Mouse (Mus musculus): ENCODE results near the gene Idua. TPM values are rescaled to one million over a fixed set of nuclear protein-coding genes. Genes with fewer than 3 reads are reported as not detected.

Idua gene
- polyA plus RNA-seq, 1 experiment from 2014 or later, result 11.9 TPM

- peaks cover 53% of the 10 kb centered on the region for H3K4me1 ChIP-seq (ENCODE audit: control insufficient read depth, insufficient read depth, low read length)
- H3K27ac ChIP-seq (ENCODE audit: low read length), result peak overlapping the region; percentile 60
- H3K9me3 ChIP-seq (ENCODE audit: control insufficient read depth, low read length), result no peaks in the 10 kb centered on the region
- H3K4me3 ChIP-seq (ENCODE audit: low read length), result peak overlapping the region; percentile 88
- no peaks in the 10 kb centered on the region for H3K27me3 ChIP-seq (replicated peaks; ENCODE audit: control insufficient read depth, insufficient read depth, low read length)
- peak overlapping the region; percentile 86 for H3K4me2 ChIP-seq (ENCODE audit: low read depth, low read length)
- under 1% methylated on average over 79 of the region's 99 CpGs for WGBS
- peak overlapping the region; percentile 85 for H3K9ac ChIP-seq (ENCODE audit: low read depth, low read length)
- ATAC-seq, result peak; percentile 65
- H3K36me3 ChIP-seq (ENCODE audit: control insufficient read depth, insufficient read depth, low read length), result no peaks in the 10 kb centered on the region
Measured at GRCm38 (mm10) chr5:108694352-108695261, 34.5 kb downstream of the Idua start.

GRCm38 (mm10) chr5:108695861-108696260, 35.7 kb downstream of the Idua start:
- 0 out of 2 replicates have a peak overlapping the region, but pooled peaks have one; percentile 86 for H3K4me2 ChIP-seq (ENCODE audit: low read depth, low read length)
- no peak overlapping the region for H3K4me3 ChIP-seq (ENCODE audit: low read length)
- no peak for ATAC-seq
- H3K9me3 ChIP-seq (ENCODE audit: control insufficient read depth, low read length), result no peaks in the 10 kb centered on the region
- no peaks in the 10 kb centered on the region for H3K36me3 ChIP-seq (ENCODE audit: control insufficient read depth, insufficient read depth, low read length)
- H3K27me3 ChIP-seq (replicated peaks; ENCODE audit: control insufficient read depth, insufficient read depth, low read length), result no peaks in the 10 kb centered on the region
- 96% methylated on average over 12 of the region's 12 CpGs for WGBS
- H3K9ac ChIP-seq (ENCODE audit: low read depth, low read length), result no peak overlapping the region
- H3K4me1 ChIP-seq (ENCODE audit: control insufficient read depth, insufficient read depth, low read length), result peaks cover 62% of the 10 kb centered on the region
- H3K27ac ChIP-seq (ENCODE audit: low read length), result no peak overlapping the region

- Histone ChIP-seq H3K4me3 (ENCODE audit: low read length) (no peak overlapping the region), H3K27me3 (replicated peaks; ENCODE audit: control insufficient read depth, insufficient read depth, low read length) (no peaks in the 10 kb centered on the region), H3K4me2 (ENCODE audit: low read depth, low read length) (no peak overlapping the region), H3K9me3 (ENCODE audit: control insufficient read depth, low read length) (no peaks in the 10 kb centered on the region), H3K9ac (ENCODE audit: low read depth, low read length) (no peak overlapping the region), H3K27ac (ENCODE audit: low read length) (no peak overlapping the region), H3K4me1 (ENCODE audit: control insufficient read depth, insufficient read depth, low read length) (peaks cover 65% of the 10 kb centered on the region), H3K36me3 (ENCODE audit: control insufficient read depth, insufficient read depth, low read length) (no peaks in the 10 kb centered on the region)
- no peak for ATAC-seq
- WGBS, result 87% methylated on average over 3 of the region's 3 CpGs
Measured at GRCm38 (mm10) chr5:108696542-108696941, 36.4 kb downstream of the Idua start.

GRCm38 (mm10) chr5:108697341-108697753, 37.2 kb downstream of the Idua start:
- H3K27me3 ChIP-seq (replicated peaks; ENCODE audit: control insufficient read depth, insufficient read depth, low read length), result no peaks in the 10 kb centered on the region
- H3K9ac ChIP-seq (ENCODE audit: low read depth, low read length), result peak overlapping the region; percentile 41; the same call in 1 of the 2 replicates
- H3K4me2 ChIP-seq (ENCODE audit: low read depth, low read length), result no peak overlapping the region
- WGBS, result 34% methylated on average over 4 of the region's 4 CpGs
- no peak for ATAC-seq
- peaks cover 61% of the 10 kb centered on the region for H3K4me1 ChIP-seq (ENCODE audit: control insufficient read depth, insufficient read depth, low read length)
- no peaks in the 10 kb centered on the region for H3K36me3 ChIP-seq (ENCODE audit: control insufficient read depth, insufficient read depth, low read length)
- H3K4me3 ChIP-seq (ENCODE audit: low read length), result no peak overlapping the region
- peak overlapping the region; percentile 49; the same call in 1 of the 2 replicates for H3K27ac ChIP-seq (ENCODE audit: low read length)
- H3K9me3 ChIP-seq (ENCODE audit: control insufficient read depth, low read length), result no peaks in the 10 kb centered on the region

- Histone ChIP-seq H3K4me3 (ENCODE audit: low read length) (no peak overlapping the region), H3K27me3 (replicated peaks; ENCODE audit: control insufficient read depth, insufficient read depth, low read length) (no peaks in the 10 kb centered on the region), H3K27ac (ENCODE audit: low read length) (peak overlapping the region; percentile 42), H3K4me2 (ENCODE audit: low read depth, low read length) (no peak overlapping the region), H3K9me3 (ENCODE audit: control insufficient read depth, low read length) (no peaks in the 10 kb centered on the region), H3K36me3 (ENCODE audit: control insufficient read depth, insufficient read depth, low read length) (no peaks in the 10 kb centered on the region), H3K9ac (ENCODE audit: low read depth, low read length) (no peak overlapping the region), H3K4me1 (ENCODE audit: control insufficient read depth, insufficient read depth, low read length) (peaks cover 65% of the 10 kb centered on the region)
- peak; percentile 55 for ATAC-seq
- 35% methylated on average over 3 of the region's 3 CpGs for WGBS
Measured at GRCm38 (mm10) chr5:108700346-108700745, 40.2 kb downstream of the Idua start.

- Histone ChIP-seq H3K4me2 (ENCODE audit: low read depth, low read length) (no peak overlapping the region), H3K9me3 (ENCODE audit: control insufficient read depth, low read length) (no peaks in the 10 kb centered on the region), H3K36me3 (ENCODE audit: control insufficient read depth, insufficient read depth, low read length) (0 out of 2 replicates have a peak, but pooled peaks cover 2% of the 10 kb centered on the region), H3K27me3 (replicated peaks; ENCODE audit: control insufficient read depth, insufficient read depth, low read length) (no peaks in the 10 kb centered on the region), H3K4me3 (ENCODE audit: low read length) (no peak overlapping the region), H3K9ac (ENCODE audit: low read depth, low read length) (no peak overlapping the region), H3K4me1 (ENCODE audit: control insufficient read depth, insufficient read depth, low read length) (peaks cover 55% of the 10 kb centered on the region), H3K27ac (ENCODE audit: low read length) (no peak overlapping the region)
- ATAC-seq, result no peak
- WGBS, result 81% methylated on average over 10 of the region's 10 CpGs
Measured at GRCm38 (mm10) chr5:108701341-108702021, 41.4 kb downstream of the Idua start.

GRCm38 (mm10) chr5:108703754-108704626, 43.9 kb downstream of the Idua start:
- no peaks in the 10 kb centered on the region for H3K9me3 ChIP-seq (ENCODE audit: control insufficient read depth, low read length)
- 0 out of 2 replicates have a peak, but pooled peaks cover 3% of the 10 kb centered on the region for H3K36me3 ChIP-seq (ENCODE audit: control insufficient read depth, insufficient read depth, low read length)
- 64% methylated on average over 12 of the region's 12 CpGs for WGBS
- H3K27ac ChIP-seq (ENCODE audit: low read length), result peak overlapping the region; percentile 59
- H3K4me2 ChIP-seq (ENCODE audit: low read depth, low read length), result no peak overlapping the region
- peaks cover 45% of the 10 kb centered on the region for H3K4me1 ChIP-seq (ENCODE audit: control insufficient read depth, insufficient read depth, low read length)
- H3K27me3 ChIP-seq (replicated peaks; ENCODE audit: control insufficient read depth, insufficient read depth, low read length), result no peaks in the 10 kb centered on the region
- H3K9ac ChIP-seq (ENCODE audit: low read depth, low read length), result no peak overlapping the region
- ATAC-seq, result peak; percentile 86
- H3K4me3 ChIP-seq (ENCODE audit: low read length), result no peak overlapping the region

- Histone ChIP-seq H3K9ac (ENCODE audit: low read depth, low read length) (no peak overlapping the region), H3K36me3 (ENCODE audit: control insufficient read depth, insufficient read depth, low read length) (0 out of 2 replicates have a peak, but pooled peaks cover 3% of the 10 kb centered on the region), H3K4me1 (ENCODE audit: control insufficient read depth, insufficient read depth, low read length) (peaks cover 29% of the 10 kb centered on the region), H3K4me2 (ENCODE audit: low read depth, low read length) (no peak overlapping the region), H3K27ac (ENCODE audit: low read length) (no peak overlapping the region), H3K9me3 (ENCODE audit: control insufficient read depth, low read length) (no peaks in the 10 kb centered on the region), H3K4me3 (ENCODE audit: low read length) (no peak overlapping the region), H3K27me3 (replicated peaks; ENCODE audit: control insufficient read depth, insufficient read depth, low read length) (no peaks in the 10 kb centered on the region)
- 79% methylated on average over 2 of the region's 2 CpGs for WGBS
- ATAC-seq, result no peak
Measured at GRCm38 (mm10) chr5:108707758-108708157, 47.6 kb downstream of the Idua start.
